ENCODE assay signal across 13 mouse cellular contexts in the genomic region with DNA sequence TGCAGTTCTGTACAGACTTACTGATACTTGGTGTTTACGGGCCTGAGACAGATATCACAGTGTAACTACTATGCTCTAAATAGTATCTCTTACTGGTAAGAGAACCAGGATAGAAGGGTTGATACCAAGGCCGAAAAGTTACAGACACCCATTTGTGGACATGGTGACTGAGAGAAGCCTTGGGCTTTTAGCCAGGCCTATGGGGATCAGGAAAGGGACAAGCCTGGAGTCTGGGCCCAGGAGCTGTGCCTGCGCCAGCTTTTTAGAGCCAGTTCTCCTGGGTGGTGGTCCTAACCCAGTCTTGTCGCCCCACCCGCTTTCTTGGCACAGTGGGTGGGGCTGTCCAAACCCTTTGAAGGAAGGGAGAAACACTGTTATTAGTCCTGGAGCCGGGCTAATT. TPM values are rescaled to one million over a fixed set of nuclear protein-coding genes. Genes with fewer than 3 reads are reported as not detected.
DNase-seq lines count a peak whose midpoint lies in the region; ATAC-seq and TF ChIP-seq lines count a peak whose summit lies in the region.
"Had no signal": no experiment of that assay in that cellular context is flagged by ENCODE, and none has a peak within 500 bp of the region (broad histone marks: within the 10 kb centered on the region; RNA-seq: fewer than 3 reads in every experiment).

No protein-coding gene starts in this region.

- no peak overlapping the region for H3K4me3 ChIP-seq in heart, embryonic 11.5 days (ENCODE audit: low read depth, low read length)
- no peak overlapping the region for H3K4me3 ChIP-seq in left cerebral cortex, adult 2 months
- no peak overlapping the region for H3K4me3 ChIP-seq in embryonic facial prominence, embryonic 15.5 days (replicated peaks)
- no peak overlapping the region for H3K4me3 ChIP-seq in stomach, postnatal 0 days (ENCODE audit: low read depth, low read length)
- H3K4me3 ChIP-seq: forebrain, embryonic 12.5 days; hindbrain, embryonic 12.5 days; liver, embryonic 13.5 days; midbrain, embryonic 10.5 days had no signal

- 94% methylated on average over 6 of the region's 6 CpGs for WGBS in heart, embryonic 11.5 days (ENCODE audit: insufficient replicate concordance)
- 83% methylated on average over 6 of the region's 6 CpGs for WGBS in embryonic facial prominence, embryonic 15.5 days
- WGBS in stomach, postnatal 0 days = 87% methylated on average over 6 of the region's 6 CpGs

- TF ChIP-seq EP300 in stomach, postnatal 0 days (optimal IDR thresholded peaks at IDR 0.05) = no peak

- no peak for DNase-seq in heart, postnatal 14 days
- DNase-seq in left cerebral cortex, adult 2 months (ENCODE audit: extremely low spot score in 1 of 2, low spot score in 2 of 2) = no peak
- no peak for DNase-seq in left cerebral cortex, postnatal 4 days
- no peak for DNase-seq in stomach, postnatal 0 days (ENCODE audit: low spot score)
- DNase-seq: kidney, adult 2 months; liver, embryonic 13.5 days had no signal

- peak overlapping the region; percentile 81 for H3K27ac ChIP-seq in heart, embryonic 11.5 days (ENCODE audit: low read depth, low read length)
- peak overlapping the region; percentile 90 for H3K27ac ChIP-seq in left cerebral cortex, adult 2 months
- H3K27ac ChIP-seq in embryonic facial prominence, embryonic 15.5 days (replicated peaks) = peak overlapping the region; percentile 79
- H3K27ac ChIP-seq in stomach, postnatal 0 days (replicated peaks) = 0 out of 2 replicates have a peak overlapping the region, but pooled peaks have one; percentile 18
- H3K27ac ChIP-seq: hindbrain, embryonic 12.5 days; liver, embryonic 13.5 days; midbrain, embryonic 10.5 days had no signal

- H3K36me3 ChIP-seq in heart, embryonic 11.5 days (ENCODE audit: control insufficient read depth, insufficient read depth, low read length) = peaks cover 93% of the 10 kb centered on the region
- peaks cover 100% of the 10 kb centered on the region for H3K36me3 ChIP-seq in embryonic facial prominence, embryonic 15.5 days
- peaks cover 81% of the 10 kb centered on the region for H3K36me3 ChIP-seq in stomach, postnatal 0 days (ENCODE audit: control insufficient read depth, insufficient read depth, low read length)

- peaks cover 29% of the 10 kb centered on the region for H3K4me1 ChIP-seq in heart, embryonic 11.5 days (ENCODE audit: control insufficient read depth, insufficient read depth, low read length)
- H3K4me1 ChIP-seq in embryonic facial prominence, embryonic 15.5 days = peaks cover 18% of the 10 kb centered on the region
- H3K4me1 ChIP-seq in stomach, postnatal 0 days (replicated peaks; ENCODE audit: control insufficient read depth, insufficient read depth) = no peaks in the 10 kb centered on the region
- H3K4me1 ChIP-seq: forebrain, embryonic 12.5 days; hindbrain, embryonic 12.5 days; liver, embryonic 13.5 days; midbrain, embryonic 10.5 days had no signal

- no peak for TF ChIP-seq CTCF in left cerebral cortex, adult 2 months (IDR thresholded peaks at IDR 0.05)
- TF ChIP-seq CTCF in stomach, postnatal 0 days (IDR thresholded peaks at IDR 0.05; ENCODE audit: low read depth) = no peak

- H3K27me3 ChIP-seq in heart, embryonic 11.5 days (ENCODE audit: control insufficient read depth, insufficient read depth, low read length) = no peaks in the 10 kb centered on the region
- H3K27me3 ChIP-seq in embryonic facial prominence, embryonic 15.5 days = no peaks in the 10 kb centered on the region
- no peaks in the 10 kb centered on the region for H3K27me3 ChIP-seq in stomach, postnatal 0 days (ENCODE audit: control insufficient read depth, insufficient read depth, low read length)
- H3K27me3 ChIP-seq: forebrain, embryonic 12.5 days; hindbrain, embryonic 12.5 days; liver, embryonic 13.5 days had no signal

- intact Hi-C loops in heart, postnatal 14 days (cut with DNase I) = no loop called here
- intact Hi-C loops in left cerebral cortex, adult 2 months (cut with DNase I) = loop anchor here (2.0 kb wide), 1 partner anchor 77 kb away; the partner anchor contains the start of gene Ech1
- intact Hi-C loops in left cerebral cortex, postnatal 4 days (cut with DNase I) = no loop called here

- H3K9ac ChIP-seq in heart, embryonic 11.5 days (ENCODE audit: low read depth, low read length) = 0 out of 2 replicates have a peak overlapping the region, but pooled peaks have one; percentile 1
- H3K9ac ChIP-seq in embryonic facial prominence, embryonic 15.5 days = no peak overlapping the region
- H3K9ac ChIP-seq in stomach, postnatal 0 days (ENCODE audit: low read length) = no peak overlapping the region
- H3K9ac ChIP-seq: forebrain, embryonic 12.5 days; hindbrain, embryonic 12.5 days; liver, embryonic 13.5 days had no signal

- no peak overlapping the region for H3K4me2 ChIP-seq in heart, embryonic 11.5 days
- H3K4me2 ChIP-seq in embryonic facial prominence, embryonic 15.5 days (replicated peaks) = no peak overlapping the region
- H3K4me2 ChIP-seq in stomach, postnatal 0 days (replicated peaks; ENCODE audit: low read depth) = no peak overlapping the region
- H3K4me2 ChIP-seq: forebrain, embryonic 12.5 days; hindbrain, embryonic 12.5 days; liver, embryonic 13.5 days had no signal

- no peaks in the 10 kb centered on the region; the same call in 1 of the 2 replicates for H3K9me3 ChIP-seq in heart, embryonic 11.5 days (replicated peaks; ENCODE audit: control insufficient read depth, low read length)
- no peaks in the 10 kb centered on the region for H3K9me3 ChIP-seq in embryonic facial prominence, embryonic 15.5 days (replicated peaks)
- H3K9me3 ChIP-seq in stomach, postnatal 0 days (ENCODE audit: control insufficient read depth, low read length) = no peaks in the 10 kb centered on the region
- H3K9me3 ChIP-seq: forebrain, embryonic 12.5 days; hindbrain, embryonic 12.5 days; liver, embryonic 13.5 days; midbrain, embryonic 10.5 days had no signal

- ATAC-seq in heart, embryonic 11.5 days (replicated peaks; ENCODE audit: insufficient number of reproducible peaks, low FRiP score, low TSS enrichment) = no peak
- no peak; the same call in 1 of the 2 replicates for ATAC-seq in embryonic facial prominence, embryonic 15.5 days (ENCODE audit: insufficient number of reproducible peaks, low FRiP score, low TSS enrichment, low read depth)
- ATAC-seq in stomach, postnatal 0 days (ENCODE audit: low FRiP score, low TSS enrichment) = no peak
- no peak for ATAC-seq in megakaryocyte progenitor cell, adult 5-6 weeks (replicated peaks; ENCODE audit: poor library complexity)
- ATAC-seq: lung, postnatal 0 days had no signal

RNA-seq across cellular contexts. Expression of gene Capn12, which starts 21.0 kb away (rescaled TPM):
- polyA plus RNA-seq in heart, embryonic 11.5 days (2014; fragmentation: Nextera tagmentation; extraction: Ambion mirVana) = 0.46 and 0.70 TPM in 2 replicates
- under 1 TPM; 0.27 to 0.36 TPM for total RNA-seq in heart, postnatal 14 days (2021)
- total RNA-seq in left cerebral cortex, adult 2 months (2021) = 1 to 10 TPM; 1.5 to 2.0 TPM
- total RNA-seq in left cerebral cortex, postnatal 4 days (2021) = under 1 TPM; 0.18 to 0.52 TPM
- 1.1 and 1.4 TPM in 2 replicates for polyA plus RNA-seq in embryonic facial prominence, embryonic 15.5 days (2015; fragmentation: Nextera tagmentation; extraction: Ambion mirVana)
- polyA plus RNA-seq in stomach, postnatal 0 days (2015; fragmentation: Nextera tagmentation; extraction: Ambion mirVana) = 1.9 and 2.3 TPM in 2 replicates
- not detected in 2 replicates for total RNA-seq in megakaryocyte progenitor cell, adult 5-6 weeks (2015)
- 0.24 TPM in 1 of 2 replicates, not detected in the other for total RNA-seq in megakaryocyte progenitor cell, adult 5-6 weeks (2017)

RNA-seq across cellular contexts. Expression of gene Lgals7, which starts 38.5 kb away (rescaled TPM):
- polyA plus RNA-seq in heart, embryonic 11.5 days (2014; fragmentation: Nextera tagmentation; extraction: Ambion mirVana) = 0.82 and 1.0 TPM in 2 replicates
- 1 to 10 TPM; 3.2 to 3.6 TPM for total RNA-seq in heart, postnatal 14 days (2021)
- under 1 TPM in 1 of 2 experiments, not detected in 1; 0.49 TPM for total RNA-seq in left cerebral cortex, adult 2 months (2021)
- 1 to 10 TPM; 2.3 to 3.7 TPM for total RNA-seq in left cerebral cortex, postnatal 4 days (2021)
- 187 and 265 TPM in 2 replicates for polyA plus RNA-seq in embryonic facial prominence, embryonic 15.5 days (2015; fragmentation: Nextera tagmentation; extraction: Ambion mirVana)
- 296 and 301 TPM in 2 replicates for polyA plus RNA-seq in stomach, postnatal 0 days (2015; fragmentation: Nextera tagmentation; extraction: Ambion mirVana)
- total RNA-seq in megakaryocyte progenitor cell, adult 5-6 weeks (2015) = 0.52 TPM in 1 of 2 replicates, not detected in the other
- not detected in 2 replicates for total RNA-seq in megakaryocyte progenitor cell, adult 5-6 weeks (2017)

RNA-seq across cellular contexts. Expression of gene Actn4, which starts 60.0 kb away (rescaled TPM):
- 227 and 262 TPM in 2 replicates for polyA plus RNA-seq in heart, embryonic 11.5 days (2014; fragmentation: Nextera tagmentation; extraction: Ambion mirVana)
- total RNA-seq in heart, postnatal 14 days (2021) = 100 to 1,000 TPM; 110 to 127 TPM
- total RNA-seq in left cerebral cortex, adult 2 months (2021) = 100 to 1,000 TPM; 196 to 199 TPM
- 100 to 1,000 TPM; 129 to 134 TPM for total RNA-seq in left cerebral cortex, postnatal 4 days (2021)
- polyA plus RNA-seq in embryonic facial prominence, embryonic 15.5 days (2015; fragmentation: Nextera tagmentation; extraction: Ambion mirVana) = 321 and 328 TPM in 2 replicates
- polyA plus RNA-seq in stomach, postnatal 0 days (2015; fragmentation: Nextera tagmentation; extraction: Ambion mirVana) = 216 and 227 TPM in 2 replicates
- total RNA-seq in megakaryocyte progenitor cell, adult 5-6 weeks (2015) = 86.4 and 87.2 TPM in 2 replicates
- total RNA-seq in megakaryocyte progenitor cell, adult 5-6 weeks (2017) = 47.1 and 49.5 TPM in 2 replicates

Comparison
In these comparisons a context has a peak if more than half of its experiments do, and no peak if none do; other contexts are left out.
1. H3K27ac ChIP-seq: peak in every context shown above with its lines; median percentile 90 in left cerebral cortex, adult 2 months; 81 in heart, embryonic 11.5 days; 79 in embryonic facial prominence, embryonic 15.5 days; 18 in stomach, postnatal 0 days.